Mouse (Mus musculus) erythroblast, embryonic 14.5 days (primary cell): ENCODE data around the gene Scamp4.

Experiments
- GATA1 ChIP-seq: IDR thresholded peaks from 2 replicates; pipeline ENCODE4 v1.6.1; 2012; ENCODE audit warnings: low read length, inconsistent platforms, mixed read lengths
- TAL1 ChIP-seq: IDR thresholded peaks from 3 replicates; pipeline ENCODE4 v1.6.1; 2012; ENCODE audit warnings: low read length, inconsistent platforms, mixed read lengths

- TF ChIP-seq GATA1 (no peak), TAL1 (no peak)
Measured at GRCm38 (mm10) chr10:80604001-80604509, 1.4 kb downstream of the Scamp4 start.
